Mouse (Mus musculus) frontal cortex, postnatal 14 days (tissue): Measurements from ENCODE around the gene Ppp1r3f.

Experiments used
- DNase-seq, 2 experiments: peaks; one replicate each; pipeline ENCODE4 v3.0.0; 2022; ENCODE audit warnings: low spot score in 2 of 2

Gene Ppp1r3f

DNA sequence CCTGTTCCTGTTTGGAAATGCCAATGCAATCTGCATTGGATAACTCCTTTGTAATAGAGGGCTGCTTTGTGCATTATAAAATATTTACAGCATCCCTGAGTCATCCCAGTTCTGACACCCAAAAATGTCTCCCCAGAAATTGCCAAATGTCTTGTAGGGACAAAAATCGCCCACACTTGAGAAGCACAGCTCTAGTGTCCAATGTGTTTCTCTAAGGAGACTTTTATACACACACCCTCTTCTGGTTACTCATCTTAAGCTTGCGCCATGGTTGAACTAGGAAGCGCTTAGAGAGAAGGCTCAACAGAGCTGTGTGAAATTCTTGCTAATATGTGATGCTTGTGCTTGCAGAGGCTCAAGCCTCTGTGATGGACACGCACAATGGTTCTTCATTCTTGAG lies 20.6 kb downstream of the Ppp1r3f start:
- DNase-seq, result no peak

DNA sequence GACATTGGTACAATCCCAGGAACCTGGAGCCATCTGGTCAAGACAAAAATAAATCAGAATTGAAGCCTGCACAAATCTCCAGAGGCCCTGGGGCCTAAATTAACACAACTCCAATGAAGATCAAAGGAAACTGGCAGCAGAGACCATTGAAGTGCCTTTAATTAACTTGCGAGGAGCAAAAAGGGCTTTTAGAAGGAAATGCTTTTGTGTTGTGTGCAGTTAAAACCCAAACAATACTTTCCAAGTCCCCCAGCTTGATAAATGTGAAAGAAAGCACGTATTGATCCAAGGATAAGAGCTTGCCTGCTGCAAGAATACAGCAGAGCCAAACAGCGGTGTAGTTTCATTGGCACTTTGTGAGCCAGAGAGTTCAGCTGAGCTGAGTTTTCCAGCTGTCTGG lies 49.1 kb downstream of the Ppp1r3f start:
- no peak for DNase-seq
